In the genomic region with DNA sequence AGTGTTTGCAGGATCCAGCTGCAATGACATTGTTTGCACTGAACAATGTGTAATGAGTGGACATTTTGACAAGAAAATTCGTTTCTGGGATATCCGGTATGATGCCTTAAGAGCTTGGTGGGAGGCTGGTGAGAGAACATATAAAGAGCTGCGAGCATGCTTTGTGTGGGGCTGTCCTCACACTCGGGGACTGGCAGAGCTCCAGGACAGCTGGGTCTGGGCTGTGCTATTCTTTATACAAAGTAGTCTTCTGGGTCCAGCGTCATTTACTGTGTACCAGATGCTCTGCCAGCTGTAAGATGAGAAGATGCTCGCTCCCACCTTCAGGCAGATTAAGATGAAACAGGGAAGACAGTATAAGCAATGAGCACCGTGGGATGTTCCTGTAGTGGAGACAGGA, we compare ENCODE assay signal across 8 mouse cellular contexts. TPM values are rescaled to one million over a fixed set of nuclear protein-coding genes. Genes with fewer than 3 reads are reported as not detected.
DNase-seq lines count a peak whose midpoint lies in the region; ATAC-seq and TF ChIP-seq lines count a peak whose summit lies in the region.
"Had no signal": no experiment of that assay in that cellular context is flagged by ENCODE, and none has a peak within 500 bp of the region (broad histone marks: within the 10 kb centered on the region; RNA-seq: fewer than 3 reads in every experiment).

No protein-coding gene starts in this region.

- peak; percentile 82 for DNase-seq in lung, embryonic 14.5 days
- no peak for DNase-seq in lung, adult 18-20 months
- peak; percentile 60 for DNase-seq in left cerebral cortex, adult 11 months (ENCODE audit: low spot score)
- peak; percentile 17 for DNase-seq in skeletal muscle tissue, adult 2 months (ENCODE audit: low read depth, low spot score)
- DNase-seq in embryo, embryonic 11 days, result no peak
- no peak for DNase-seq in cerebellum, adult 2 months

- H3K4me2 ChIP-seq in lung, embryonic 14.5 days, result no peak overlapping the region
- H3K4me2 ChIP-seq in heart, embryonic 15.5 days, result no peak overlapping the region
- H3K4me2 ChIP-seq: liver, embryonic 15.5 days had no signal

- H3K27me3 ChIP-seq in lung, embryonic 14.5 days (ENCODE audit: insufficient read depth, low read length), result no peaks in the 10 kb centered on the region
- H3K27me3 ChIP-seq in heart, embryonic 15.5 days, result no peaks in the 10 kb centered on the region
- H3K27me3 ChIP-seq in cerebellum, adult 2 months (ENCODE audit: control insufficient read depth, insufficient read depth, low read length), result no peaks in the 10 kb centered on the region
- H3K27me3 ChIP-seq: liver, embryonic 15.5 days had no signal

- 54% methylated on average over 7 of the region's 7 CpGs for WGBS in lung, embryonic 14.5 days
- 68% methylated on average over 7 of the region's 7 CpGs for WGBS in heart, embryonic 15.5 days
- WGBS in cerebellum, adult 2 months, result 43% methylated on average over 7 of the region's 7 CpGs

- H3K4me1 ChIP-seq in lung, embryonic 14.5 days (ENCODE audit: insufficient read depth), result no peaks in the 10 kb centered on the region
- no peaks in the 10 kb centered on the region for H3K4me1 ChIP-seq in heart, embryonic 15.5 days (replicated peaks)
- H3K4me1 ChIP-seq in cerebellum, adult 2 months (ENCODE audit: control insufficient read depth, insufficient read depth, low read length), result peaks cover 3% of the 10 kb centered on the region; the same call in 1 of the 2 replicates
- H3K4me1 ChIP-seq: liver, embryonic 15.5 days had no signal

- no peak for TF ChIP-seq CTCF in lung, embryonic 14.5 days (IDR thresholded peaks at IDR 0.05; ENCODE audit: low read depth)
- TF ChIP-seq CTCF in cerebellum, adult 2 months (IDR thresholded peaks at IDR 0.05; ENCODE audit: borderline replicate concordance, insufficient read depth, low read depth, low read length), result no peak

- no peaks in the 10 kb centered on the region for H3K9me3 ChIP-seq in lung, embryonic 14.5 days (ENCODE audit: low read depth, low read length)
- no peaks in the 10 kb centered on the region for H3K9me3 ChIP-seq in heart, embryonic 15.5 days (replicated peaks)
- H3K9me3 ChIP-seq: liver, embryonic 15.5 days had no signal

- H3K4me3 ChIP-seq in lung, embryonic 14.5 days (ENCODE audit: low read depth, low read length), result no peak overlapping the region
- H3K4me3 ChIP-seq in heart, embryonic 15.5 days, result no peak overlapping the region
- H3K4me3 ChIP-seq in cerebellum, adult 2 months (replicated peaks; ENCODE audit: insufficient read depth, low read depth, low read length), result no peak overlapping the region
- H3K4me3 ChIP-seq: liver, embryonic 15.5 days had no signal

- peaks cover 80% of the 10 kb centered on the region for H3K36me3 ChIP-seq in lung, embryonic 14.5 days (ENCODE audit: insufficient read depth)
- H3K36me3 ChIP-seq in heart, embryonic 15.5 days, result peaks cover 77% of the 10 kb centered on the region

- peak; percentile 92 for ATAC-seq in lung, embryonic 14.5 days (ENCODE audit: insufficient read depth)
- ATAC-seq in heart, embryonic 15.5 days (replicated peaks; ENCODE audit: insufficient number of reproducible peaks, insufficient read depth, low FRiP score, low read depth), result no peak

- H3K27ac ChIP-seq in lung, embryonic 14.5 days (ENCODE audit: low read depth), result peak overlapping the region; percentile 37; the same call in 1 of the 2 replicates
- 0 out of 2 replicates have a peak overlapping the region, but pooled peaks have one; percentile 44 for H3K27ac ChIP-seq in heart, embryonic 15.5 days
- no peak overlapping the region for H3K27ac ChIP-seq in cerebellum, adult 2 months (ENCODE audit: insufficient read depth, low read length)
- H3K27ac ChIP-seq: liver, embryonic 15.5 days had no signal

- H3K9ac ChIP-seq in lung, embryonic 14.5 days, result no peak overlapping the region
- H3K9ac ChIP-seq in heart, embryonic 15.5 days, result no peak overlapping the region
- H3K9ac ChIP-seq: liver, embryonic 15.5 days had no signal

- no peak for TF ChIP-seq POLR2A in cerebellum, adult 2 months (IDR thresholded peaks at IDR 0.05; ENCODE audit: borderline replicate concordance, insufficient read depth, low read length)

RNA-seq across cellular contexts. Expression of a gene that starts 17.2 kb away (rescaled TPM):
- 1.9 and 2.0 TPM in 2 replicates for polyA plus RNA-seq in lung, embryonic 14.5 days (2014; fragmentation: Nextera tagmentation; extraction: Ambion mirVana)
- polyA plus RNA-seq in heart, embryonic 15.5 days (2015; fragmentation: Nextera tagmentation; extraction: Ambion mirVana), result 0.79 and 0.86 TPM in 2 replicates
- polyA plus RNA-seq in cerebellum, adult 2 months (2012; rRNA removed), result 0.78 and 0.80 TPM in 2 replicates

RNA-seq across cellular contexts. Expression of a gene that starts 30.6 kb away (rescaled TPM):
- 27.0 and 31.5 TPM in 2 replicates for polyA plus RNA-seq in lung, embryonic 14.5 days (2014; fragmentation: Nextera tagmentation; extraction: Ambion mirVana)
- 22.6 and 25.0 TPM in 2 replicates for polyA plus RNA-seq in heart, embryonic 15.5 days (2015; fragmentation: Nextera tagmentation; extraction: Ambion mirVana)
- polyA plus RNA-seq in cerebellum, adult 2 months (2012; rRNA removed), result 65.6 and 66.4 TPM in 2 replicates

Comparison
In these comparisons a context has a peak if more than half of its experiments do, and no peak if none do; other contexts are left out.
1. DNase-seq: peak in lung, embryonic 14.5 days (single experiment), left cerebral cortex, adult 11 months (single experiment) and skeletal muscle tissue, adult 2 months (single experiment); none in lung, adult 18-20 months (0 of 2), embryo, embryonic 11 days (single experiment) and cerebellum, adult 2 months (0 of 2).